Mouse (Mus musculus): Measurements from ENCODE around the gene Mis12.

DNA sequence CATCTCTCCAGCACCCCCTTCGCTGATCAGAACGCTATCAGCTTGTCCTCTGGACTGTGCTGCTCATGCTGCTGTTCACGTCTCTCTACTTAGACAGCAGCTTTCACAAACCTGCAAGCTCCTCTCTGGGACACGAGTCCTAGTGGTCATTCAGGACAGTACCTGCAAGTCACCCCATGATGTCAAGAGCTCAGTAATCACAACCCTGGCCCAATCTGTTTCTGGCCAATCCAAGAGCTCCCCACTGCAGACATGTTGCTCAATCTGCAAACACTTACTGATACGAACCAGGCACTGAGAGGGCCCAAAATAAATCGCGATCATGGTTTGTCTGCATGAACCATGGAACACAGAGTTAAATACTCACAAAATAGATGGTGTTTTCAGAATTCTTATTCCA is 6.7 kb upstream of the Mis12 start:
- TF ChIP-seq EP300 (IDR thresholded peaks at IDR 0.05): peak; percentile 51; the same call in 1 of the 2 replicates
- peak; percentile 41; the same call in 1 of the 2 replicates for TF ChIP-seq CTCF (IDR thresholded peaks at IDR 0.05)

Data from lung, postnatal 0 days (tissue).